Mouse (Mus musculus) midbrain, embryonic 15.5 days (tissue): ENCODE measurements around the gene Tmem115. TPM values are rescaled to one million over a fixed set of nuclear protein-coding genes. Genes with fewer than 3 reads are reported as not detected.

Experiments
- ATAC-seq: fragments of 200-750 bp; cut with Nextera tagmentation; replicated peaks from 2 replicates; pipeline ENCODE4 v1.8.0; 2017; ENCODE audit warnings: moderate TSS enrichment
- H3K27ac ChIP-seq: fragments of 300-500 bp; sonication (generic); 2 replicates; pipeline ENCODE4 v1.5.1; 2015; ENCODE audit warnings: mild to moderate bottlenecking, inconsistent platforms
- H3K27me3 ChIP-seq: fragments of 300-500 bp; sonication (generic); replicated peaks from 2 replicates; pipeline ENCODE4 v1.6.1; 2015; ENCODE audit warnings: inconsistent platforms
- H3K36me3 ChIP-seq: fragments of 300-500 bp; sonication (generic); replicated peaks from 2 replicates; pipeline ENCODE4 v1.6.1; 2015; ENCODE audit warnings: inconsistent platforms
- H3K4me1 ChIP-seq: fragments of 300-500 bp; sonication (generic); 2 replicates; pipeline ENCODE4 v1.6.1; 2015; ENCODE audit warnings: inconsistent platforms
- H3K4me2 ChIP-seq: fragments of 300-500 bp; sonication (generic); 2 replicates; pipeline ENCODE4 v1.6.1; 2015; ENCODE audit warnings: inconsistent platforms, mild to moderate bottlenecking, moderate library complexity
- H3K4me3 ChIP-seq: fragments of 300-500 bp; sonication (generic); 2 replicates; pipeline ENCODE4 v1.5.1; 2015; ENCODE audit warnings: mild to moderate bottlenecking, inconsistent platforms
- H3K9ac ChIP-seq: fragments of 300-500 bp; sonication (generic); 2 replicates; pipeline ENCODE4 v1.6.1; 2015; ENCODE audit warnings: mild to moderate bottlenecking, inconsistent platforms
- H3K9me3 ChIP-seq: fragments of 300-500 bp; sonication (generic); 2 replicates; pipeline ENCODE4 v1.6.1; 2016; ENCODE audit warnings: inconsistent platforms
- WGBS: fragments of 180-500 bp; shearing (Covaris S2); methylation state at CpG from one replicate; pipeline ENCODE4 v1.1.7; 2015; ENCODE audit warnings: mixed read lengths; 5-methylcytosine and 5-hydroxymethylcytosine counted together
- polyA plus RNA-seq: library from polyadenylated mRNA; unstranded; fragments of >200 nt; fragmentation: Nextera tagmentation; extraction: Ambion mirVana; gene quantifications from 2 replicates; pipeline ENCODE4 v1.2.1, GENCODE M21; 2015

The Tmem115 gene
- polyA plus RNA-seq, 1 experiment from 2014 or later: 48.0 TPM

DNA sequence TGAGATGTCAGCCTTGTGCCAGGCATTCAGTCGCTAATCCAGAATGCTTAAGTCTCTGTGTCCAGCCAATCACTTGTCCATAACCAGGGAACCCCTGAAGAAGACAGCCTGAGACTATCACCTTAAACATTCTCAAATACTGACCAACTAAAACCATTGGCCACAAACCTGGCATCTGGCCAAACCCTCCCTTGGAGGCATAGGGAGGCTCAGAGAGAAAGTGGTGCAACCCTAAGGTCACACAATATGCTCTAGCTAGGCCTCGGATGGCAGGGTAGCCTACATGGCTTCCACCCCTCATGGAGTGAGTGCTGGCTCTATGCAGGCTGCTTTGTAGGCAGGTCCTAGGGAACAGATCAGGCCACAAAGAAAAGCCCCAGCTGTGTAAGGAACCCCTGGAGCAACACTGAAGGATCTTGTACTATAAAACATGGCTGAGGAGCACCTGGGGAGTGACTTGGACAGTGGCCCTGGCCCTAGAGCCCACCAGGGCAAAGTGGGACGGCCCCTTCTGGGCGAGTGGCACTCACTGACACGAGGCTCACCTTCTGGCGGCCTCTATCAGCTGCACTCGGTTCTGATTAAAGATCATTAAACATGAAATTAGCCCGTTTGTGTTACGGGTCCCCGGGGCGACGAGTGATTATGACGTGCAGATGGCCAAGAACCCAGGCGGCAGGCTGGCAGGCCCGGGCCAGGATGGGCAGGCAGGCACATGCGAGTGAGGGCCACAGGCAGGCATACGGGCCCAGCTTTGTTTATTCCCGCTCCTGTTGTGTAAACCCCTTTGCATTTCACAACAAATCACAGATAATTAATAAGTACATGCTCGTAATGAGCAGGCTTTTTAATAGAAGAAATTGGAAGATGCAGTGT is 28.8 kb upstream of the Tmem115 start:
- H3K4me1 ChIP-seq: peaks cover 32% of the 10 kb centered on the region
- 51% methylated on average over 19 of the region's 19 CpGs for WGBS
- no peak; the same call in 1 of the 2 replicates for ATAC-seq

DNA sequence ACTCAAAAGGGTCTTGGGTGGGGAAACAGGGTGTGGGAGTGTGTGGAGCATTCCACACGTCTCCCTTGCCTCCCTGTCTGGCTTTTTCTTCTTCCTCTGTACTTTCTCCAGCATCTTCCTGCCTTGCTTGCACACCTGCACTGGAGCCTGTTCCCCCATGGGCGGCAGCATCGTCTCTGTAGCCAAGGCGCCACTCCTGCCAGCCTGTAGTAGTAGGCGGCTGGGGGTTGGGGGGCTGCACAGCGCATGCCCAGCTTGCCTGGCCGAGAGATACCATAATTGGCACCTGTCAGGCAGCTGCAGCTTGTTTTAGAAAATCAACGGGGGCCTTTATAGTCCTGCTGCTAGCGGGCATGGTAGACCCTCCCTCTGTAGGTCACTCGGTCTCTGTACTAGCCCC is 25.5 kb upstream of the Tmem115 start:
- H3K4me2 ChIP-seq: peak overlapping the region; percentile 1; the same call in 1 of the 2 replicates
- ATAC-seq: peak; percentile 48
- peaks cover 48% of the 10 kb centered on the region for H3K4me1 ChIP-seq
- H3K36me3 ChIP-seq: no peaks in the 10 kb centered on the region
- H3K27ac ChIP-seq: peak overlapping the region; percentile 50
- no peak overlapping the region for H3K4me3 ChIP-seq
- 35% methylated on average over 10 of the region's 10 CpGs for WGBS
- no peaks in the 10 kb centered on the region for H3K9me3 ChIP-seq
- no peaks in the 10 kb centered on the region for H3K27me3 ChIP-seq
- no peak overlapping the region for H3K9ac ChIP-seq

More for the DNA sequence above, 28.8 kb upstream of the Tmem115 start:
- H3K27ac ChIP-seq: peak overlapping the region; percentile 40
- H3K36me3 ChIP-seq: no peaks in the 10 kb centered on the region
- H3K4me3 ChIP-seq: no peak overlapping the region
- H3K4me2 ChIP-seq: no peak overlapping the region
- no peaks in the 10 kb centered on the region for H3K27me3 ChIP-seq
- no peak overlapping the region for H3K9ac ChIP-seq
- no peaks in the 10 kb centered on the region for H3K9me3 ChIP-seq

- H3K27me3 ChIP-seq: no peaks in the 10 kb centered on the region
- no peak for ATAC-seq
- H3K27ac ChIP-seq: peak overlapping the region; percentile 66
- peaks cover 35% of the 10 kb centered on the region for H3K4me1 ChIP-seq
- no peaks in the 10 kb centered on the region for H3K36me3 ChIP-seq
- H3K9me3 ChIP-seq: no peaks in the 10 kb centered on the region
- no peak overlapping the region for H3K9ac ChIP-seq
- no peak overlapping the region for H3K4me2 ChIP-seq
- WGBS: 84% methylated on average over 14 of the region's 14 CpGs
- H3K4me3 ChIP-seq: no peak overlapping the region
Observed at GRCm38 (mm10) chr9:107510384-107511100, 23.2 kb upstream of the Tmem115 start.

DNA sequence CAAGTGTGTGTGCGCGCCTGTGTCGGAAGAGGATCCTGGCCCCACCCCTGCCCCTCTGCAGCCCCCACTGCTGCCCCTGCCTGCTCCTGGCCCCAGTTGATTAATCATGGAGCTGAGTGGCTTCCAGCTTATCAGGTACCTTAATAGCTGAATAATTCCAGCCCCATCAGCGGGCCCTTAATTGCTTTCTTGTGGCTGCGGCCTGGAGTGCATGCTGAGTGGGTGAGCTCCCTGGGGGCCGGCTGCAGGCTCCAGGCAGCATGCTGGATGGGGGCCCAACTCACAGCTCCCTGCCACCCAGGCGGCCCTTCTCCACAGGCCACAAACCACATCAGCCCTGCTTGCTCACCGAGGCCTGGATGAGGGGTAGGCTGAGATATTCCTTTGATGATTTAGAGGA is 22.3 kb upstream of the Tmem115 start:
- 0 out of 2 replicates have a peak, but pooled peaks have one; percentile 13 for ATAC-seq
- Histone ChIP-seq H3K4me3 (no peak overlapping the region), H3K27ac (peak overlapping the region; percentile 66), H3K27me3 (no peaks in the 10 kb centered on the region), H3K36me3 (no peaks in the 10 kb centered on the region), H3K4me1 (peaks cover 35% of the 10 kb centered on the region), H3K9me3 (no peaks in the 10 kb centered on the region), H3K4me2 (no peak overlapping the region), H3K9ac (no peak overlapping the region)
- WGBS: 38% methylated on average over 8 of the region's 8 CpGs

DNA sequence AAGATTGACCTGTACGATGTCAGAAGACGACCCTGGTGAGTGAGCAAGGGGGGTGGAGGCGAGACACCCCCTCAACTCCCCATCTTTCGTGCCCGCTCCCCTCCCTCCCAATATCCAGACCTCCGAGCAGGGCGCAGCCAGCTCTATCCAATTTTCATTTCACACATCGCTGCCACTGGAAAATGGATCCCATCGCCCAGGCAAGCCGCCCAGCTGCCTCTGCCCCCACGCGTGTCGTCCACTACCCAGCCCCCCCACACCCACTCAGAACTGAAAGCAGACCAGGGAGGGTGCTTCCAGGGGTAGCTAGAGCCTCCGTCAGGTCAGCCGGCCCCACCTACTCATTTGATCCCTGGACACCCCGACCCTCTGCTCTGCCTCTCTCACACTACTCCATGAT is 21.4 kb upstream of the Tmem115 start:
- 50% methylated on average over 16 of the region's 16 CpGs for WGBS
- Histone ChIP-seq H3K9ac (no peak overlapping the region), H3K27me3 (no peaks in the 10 kb centered on the region), H3K9me3 (no peaks in the 10 kb centered on the region), H3K4me2 (no peak overlapping the region), H3K36me3 (no peaks in the 10 kb centered on the region), H3K4me3 (no peak overlapping the region), H3K27ac (peak overlapping the region; percentile 66; the same call in 1 of the 2 replicates), H3K4me1 (peaks cover 33% of the 10 kb centered on the region)
- no peak for ATAC-seq

DNA sequence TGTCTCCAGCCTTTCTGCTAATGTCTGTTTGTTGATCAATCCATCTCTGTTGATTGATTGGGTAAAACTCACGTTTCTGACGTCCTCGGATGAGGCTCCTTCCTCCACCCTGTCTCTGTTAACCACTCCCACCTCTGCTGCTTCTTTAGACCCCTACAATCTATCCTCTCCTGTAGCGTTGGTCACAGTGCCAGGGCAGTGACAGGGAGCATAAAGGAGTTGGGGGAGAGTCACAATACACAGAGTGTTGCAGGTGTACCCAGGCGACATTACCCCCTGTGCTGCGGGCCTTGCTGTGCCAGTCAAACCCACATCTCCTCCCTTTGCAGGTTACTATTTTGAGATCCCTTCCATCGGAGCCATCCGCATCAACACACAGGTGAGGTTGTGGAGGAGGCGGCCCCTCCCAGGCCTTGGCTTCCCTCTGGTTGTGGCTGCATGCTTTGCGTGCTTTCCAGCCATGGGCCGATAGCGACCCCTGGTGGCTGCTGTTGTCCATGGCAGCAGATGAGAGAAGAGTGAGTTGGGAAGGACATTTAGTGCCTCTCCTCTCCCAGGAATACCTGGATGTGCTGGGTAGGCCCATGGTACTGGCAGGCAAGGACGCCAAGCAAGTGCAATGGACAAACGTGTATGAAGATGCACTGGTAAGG is 19.3 kb upstream of the Tmem115 start:
- H3K4me3 ChIP-seq: no peak overlapping the region
- WGBS: 28% methylated on average over 14 of the region's 14 CpGs
- 0 out of 2 replicates have a peak, but pooled peaks cover 2% of the 10 kb centered on the region for H3K36me3 ChIP-seq
- H3K27ac ChIP-seq: no peak overlapping the region
- peak; percentile 61 for ATAC-seq
- peaks cover 20% of the 10 kb centered on the region for H3K4me1 ChIP-seq
- no peaks in the 10 kb centered on the region for H3K9me3 ChIP-seq
- no peak overlapping the region for H3K9ac ChIP-seq
- no peak overlapping the region for H3K4me2 ChIP-seq
- H3K27me3 ChIP-seq: no peaks in the 10 kb centered on the region

GRCm38 (mm10) chr9:107520331-107520730 is 13.4 kb upstream of the Tmem115 start:
- H3K9me3 ChIP-seq: no peaks in the 10 kb centered on the region
- 33% methylated on average over 6 of the region's 6 CpGs for WGBS
- 0 out of 2 replicates have a peak, but pooled peaks cover 2% of the 10 kb centered on the region for H3K36me3 ChIP-seq
- no peak overlapping the region for H3K9ac ChIP-seq
- peaks cover 16% of the 10 kb centered on the region for H3K4me1 ChIP-seq
- H3K4me3 ChIP-seq: no peak overlapping the region
- no peak overlapping the region for H3K4me2 ChIP-seq
- no peak for ATAC-seq
- no peak overlapping the region for H3K27ac ChIP-seq
- peaks cover 9% of the 10 kb centered on the region for H3K27me3 ChIP-seq

DNA sequence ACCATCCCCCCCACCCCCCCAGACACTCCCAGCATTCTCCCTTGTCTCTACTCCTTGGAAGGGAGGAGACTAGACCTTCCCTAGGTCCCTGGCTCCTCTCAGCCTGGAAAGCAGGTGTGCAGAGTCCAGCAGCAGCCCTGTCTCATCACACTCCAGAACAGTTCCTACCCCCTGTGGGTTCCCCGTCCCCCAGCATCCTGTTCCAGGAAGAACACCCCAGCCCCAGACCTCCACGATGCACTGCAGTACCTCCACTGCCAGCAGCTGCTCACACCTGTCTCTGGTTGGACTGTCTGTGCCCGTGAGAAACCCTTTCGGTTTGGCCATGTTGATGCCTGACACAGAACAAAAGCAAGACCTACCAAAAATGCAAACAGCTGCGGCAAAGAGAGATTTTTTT is 12.6 kb upstream of the Tmem115 start:
- Histone ChIP-seq H3K27ac (no peak overlapping the region; the same call in 1 of the 2 replicates), H3K36me3 (0 out of 2 replicates have a peak, but pooled peaks cover 2% of the 10 kb centered on the region), H3K9me3 (no peaks in the 10 kb centered on the region), H3K27me3 (peaks cover 18% of the 10 kb centered on the region), H3K4me2 (no peak overlapping the region), H3K4me1 (peaks cover 16% of the 10 kb centered on the region), H3K4me3 (no peak overlapping the region), H3K9ac (no peak overlapping the region)
- no peak for ATAC-seq
- WGBS: 60% methylated on average over 5 of the region's 5 CpGs

- H3K4me1 ChIP-seq: peaks cover 23% of the 10 kb centered on the region
- no peaks in the 10 kb centered on the region for H3K9me3 ChIP-seq
- no peak overlapping the region for H3K9ac ChIP-seq
- peaks cover 24% of the 10 kb centered on the region for H3K27me3 ChIP-seq
- H3K36me3 ChIP-seq: 0 out of 2 replicates have a peak, but pooled peaks cover 2% of the 10 kb centered on the region
- peak overlapping the region; percentile 13; the same call in 1 of the 2 replicates for H3K4me2 ChIP-seq
- peak; percentile 29; the same call in 1 of the 2 replicates for ATAC-seq
- no peak overlapping the region for H3K4me3 ChIP-seq
- H3K27ac ChIP-seq: peak overlapping the region; percentile 42
- 24% methylated on average over 25 of the region's 25 CpGs for WGBS
Observed at GRCm38 (mm10) chr9:107521711-107522399, 11.9 kb upstream of the Tmem115 start.

DNA sequence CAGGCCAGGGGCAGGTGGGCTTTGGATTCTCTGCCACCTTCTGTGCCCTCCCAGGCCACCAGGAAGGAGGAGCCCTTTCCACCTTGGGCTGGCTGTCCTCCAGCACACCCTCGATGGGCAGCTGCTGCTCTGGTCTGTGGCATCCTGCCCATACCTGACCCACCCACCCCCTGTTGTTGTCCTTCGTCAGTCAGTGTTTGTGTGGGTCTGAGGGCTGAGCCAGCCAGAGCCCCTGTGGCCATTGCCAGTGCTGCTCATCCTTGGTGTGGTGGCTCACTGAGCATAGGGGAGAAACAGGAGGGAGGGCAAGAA is 11.4 kb upstream of the Tmem115 start:
- Histone ChIP-seq H3K9ac (no peak overlapping the region), H3K4me1 (peaks cover 24% of the 10 kb centered on the region), H3K9me3 (no peaks in the 10 kb centered on the region), H3K4me3 (no peak overlapping the region), H3K27ac (peak overlapping the region; percentile 35; the same call in 1 of the 2 replicates), H3K36me3 (0 out of 2 replicates have a peak, but pooled peaks cover 2% of the 10 kb centered on the region), H3K4me2 (peak overlapping the region; percentile 13; the same call in 1 of the 2 replicates), H3K27me3 (peaks cover 27% of the 10 kb centered on the region)
- 29% methylated on average over 2 of the region's 2 CpGs for WGBS
- ATAC-seq: peak; percentile 4; the same call in 1 of the 2 replicates

GRCm38 (mm10) chr9:107526198-107527026 is 7.3 kb upstream of the Tmem115 start:
- Histone ChIP-seq H3K4me2 (peak overlapping the region; percentile 50), H3K4me1 (peaks cover 18% of the 10 kb centered on the region), H3K9ac (no peak overlapping the region; the same call in 1 of the 2 replicates), H3K27ac (no peak overlapping the region), H3K36me3 (no peaks in the 10 kb centered on the region), H3K27me3 (peaks cover 32% of the 10 kb centered on the region), H3K4me3 (peak overlapping the region; percentile 26), H3K9me3 (no peaks in the 10 kb centered on the region)
- peak; percentile 53 for ATAC-seq
- WGBS: 5% methylated on average over 44 of the region's 44 CpGs
